Mouse (Mus musculus): ENCODE data around the gene Dzip1.

DNA sequence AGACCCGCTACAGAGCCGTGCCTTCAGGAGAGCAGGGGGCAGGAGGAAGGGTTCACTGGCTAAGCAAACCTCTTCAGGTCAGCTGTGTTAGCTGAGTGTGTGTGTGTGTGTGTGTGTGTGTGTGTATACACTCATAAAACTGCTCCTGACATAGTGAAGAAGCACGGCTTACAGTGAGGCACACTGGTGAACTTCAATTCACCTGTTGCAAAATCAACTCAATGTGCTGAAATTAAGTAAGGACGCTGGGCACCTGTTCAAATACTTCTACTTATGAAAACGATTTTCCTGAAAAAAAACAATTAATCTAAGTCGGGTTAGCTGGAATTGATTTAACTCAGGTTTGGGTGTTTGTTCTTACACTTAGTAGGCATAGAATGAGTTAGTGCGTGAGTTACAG, 77.1 kb downstream of the Dzip1 start:
- no peak for TF ChIP-seq EP300 (IDR thresholded peaks at IDR 0.05; ENCODE audit: low read depth)
- TF ChIP-seq CTCF (IDR thresholded peaks at IDR 0.05; ENCODE audit: low read depth) = no peak
